Mouse (Mus musculus) forebrain, embryonic 16.5 days (tissue): ENCODE data around the gene Ak8. TPM values are rescaled to one million over a fixed set of nuclear protein-coding genes. Genes with fewer than 3 reads are reported as not detected.
A peak's percentile ranks its signal among the peaks of the same experiment; 100 is the strongest.

ENCODE experiments used
- ATAC-seq: fragments of 200-750 bp; cut with Nextera tagmentation; 2 replicates; pipeline ENCODE4 v1.8.0; 2017; ENCODE audit warnings: mild to moderate bottlenecking, moderate library complexity
- H3K27ac ChIP-seq: fragments of 300-500 bp; sonication (generic); 2 replicates; pipeline ENCODE4 v1.5.1; 2014; ENCODE audit warnings: low read length, control low read depth
- H3K27me3 ChIP-seq: fragments of 300-500 bp; sonication (generic); replicated peaks from 2 replicates; pipeline ENCODE4 v1.6.1; 2014; ENCODE audit warnings: low read length; ENCODE audit not compliant: control insufficient read depth, insufficient read depth
- H3K36me3 ChIP-seq: fragments of 300-500 bp; sonication (generic); 2 replicates; pipeline ENCODE4 v1.6.1; 2014; ENCODE audit not compliant: control insufficient read depth, insufficient read depth
- H3K4me1 ChIP-seq: fragments of 300-500 bp; sonication (generic); replicated peaks from 2 replicates; pipeline ENCODE4 v1.6.1; 2014; ENCODE audit warnings: low read length; ENCODE audit not compliant: control insufficient read depth, insufficient read depth
- H3K4me2 ChIP-seq: fragments of 300-500 bp; sonication (generic); 2 replicates; pipeline ENCODE4 v1.6.1; 2014; ENCODE audit warnings: mild to moderate bottlenecking, low read length, control low read depth
- H3K4me3 ChIP-seq: fragments of 300-500 bp; sonication (generic); replicated peaks from 2 replicates; pipeline ENCODE4 v1.5.1; 2014; ENCODE audit warnings: mild to moderate bottlenecking, low read length, control low read depth
- H3K9ac ChIP-seq: fragments of 300-500 bp; sonication (generic); replicated peaks from 2 replicates; pipeline ENCODE4 v1.6.1; 2014; ENCODE audit warnings: low read depth, low read length, control low read depth
- H3K9me3 ChIP-seq: fragments of 300-500 bp; sonication (generic); 2 replicates; pipeline ENCODE4 v1.6.1; 2016; ENCODE audit warnings: low read length; ENCODE audit not compliant: control insufficient read depth
- WGBS: fragments of 180-500 bp; shearing (Covaris S2); extraction: QIAGEN DNeasy Blood & Tissue Kit; methylation state at CpG from one replicate; pipeline ENCODE4 v1.1.7; 2014; 5-methylcytosine and 5-hydroxymethylcytosine counted together
- polyA plus RNA-seq: library from polyadenylated mRNA; unstranded; fragments of >200 nt; fragmentation: Nextera tagmentation; extraction: Ambion mirVana; gene quantifications from 2 replicates; pipeline ENCODE4 v1.2.1, GENCODE M21; 2015

Ak8 gene
- polyA plus RNA-seq, 1 experiment from 2014 or later = 1.0 TPM

- H3K9me3 ChIP-seq = no peaks in the 10 kb centered on the region
- no peak overlapping the region for H3K9ac ChIP-seq
- H3K4me3 ChIP-seq = no peak overlapping the region
- 80% methylated on average over 8 of the region's 8 CpGs for WGBS
- H3K27me3 ChIP-seq = no peaks in the 10 kb centered on the region
- no peak for ATAC-seq
- no peak overlapping the region for H3K4me2 ChIP-seq
- no peak overlapping the region for H3K27ac ChIP-seq
- H3K4me1 ChIP-seq = no peaks in the 10 kb centered on the region
- no peaks in the 10 kb centered on the region for H3K36me3 ChIP-seq
These were observed 13.1 kb downstream of the Ak8 start for GRCm38 (mm10) chr2:28713036-28713435.

GRCm38 (mm10) chr2:28722419-28722818 is 22.5 kb downstream of the Ak8 start:
- Histone ChIP-seq H3K4me3 (no peak overlapping the region), H3K9ac (no peak overlapping the region), H3K36me3 (no peaks in the 10 kb centered on the region), H3K27me3 (peaks cover 1% of the 10 kb centered on the region), H3K27ac (no peak overlapping the region), H3K4me2 (no peak overlapping the region), H3K4me1 (peaks cover 7% of the 10 kb centered on the region), H3K9me3 (no peaks in the 10 kb centered on the region)
- 90% methylated on average over 8 of the region's 8 CpGs for WGBS
- ATAC-seq = no peak

- Histone ChIP-seq H3K4me3 (no peak overlapping the region), H3K27ac (no peak overlapping the region), H3K9me3 (no peaks in the 10 kb centered on the region), H3K4me1 (peaks cover 16% of the 10 kb centered on the region), H3K27me3 (peaks cover 3% of the 10 kb centered on the region), H3K36me3 (no peaks in the 10 kb centered on the region), H3K4me2 (no peak overlapping the region), H3K9ac (no peak overlapping the region)
- no peak for ATAC-seq
- WGBS = 52% methylated on average over 8 of the region's 9 CpGs
These were observed 23.9 kb downstream of the Ak8 start for GRCm38 (mm10) chr2:28723912-28724311.

GRCm38 (mm10) chr2:28727786-28728404 is 27.9 kb downstream of the Ak8 start:
- Histone ChIP-seq H3K4me2 (no peak overlapping the region), H3K27ac (no peak overlapping the region), H3K36me3 (no peaks in the 10 kb centered on the region), H3K4me1 (peaks cover 10% of the 10 kb centered on the region), H3K9ac (0 out of 2 replicates have a peak overlapping the region, but pooled peaks have one; percentile 6), H3K4me3 (no peak overlapping the region), H3K9me3 (no peaks in the 10 kb centered on the region), H3K27me3 (peaks cover 3% of the 10 kb centered on the region; the same call in 1 of the 2 replicates)
- no peak for ATAC-seq
- WGBS = 13% methylated on average over 16 of the region's 16 CpGs

- no peaks in the 10 kb centered on the region for H3K9me3 ChIP-seq
- no peaks in the 10 kb centered on the region for H3K36me3 ChIP-seq
- ATAC-seq = no peak
- peaks cover 10% of the 10 kb centered on the region for H3K4me1 ChIP-seq
- H3K4me3 ChIP-seq = no peak overlapping the region
- H3K4me2 ChIP-seq = no peak overlapping the region
- H3K27ac ChIP-seq = peak overlapping the region; percentile 5
- H3K9ac ChIP-seq = no peak overlapping the region
- peaks cover 3% of the 10 kb centered on the region; the same call in 1 of the 2 replicates for H3K27me3 ChIP-seq
These were observed 30.7 kb downstream of the Ak8 start for GRCm38 (mm10) chr2:28730676-28731075.

- no peak overlapping the region for H3K4me3 ChIP-seq
- no peak overlapping the region for H3K4me2 ChIP-seq
- no peak overlapping the region for H3K27ac ChIP-seq
- no peaks in the 10 kb centered on the region for H3K36me3 ChIP-seq
- H3K9me3 ChIP-seq = no peaks in the 10 kb centered on the region
- no peak overlapping the region for H3K9ac ChIP-seq
- no peak for ATAC-seq
- H3K4me1 ChIP-seq = peaks cover 8% of the 10 kb centered on the region; the same call in 1 of the 2 replicates
- WGBS = 48% methylated on average over 5 of the region's 5 CpGs
- H3K27me3 ChIP-seq = 0 out of 2 replicates have a peak, but pooled peaks cover 4% of the 10 kb centered on the region
These were observed 37.1 kb downstream of the Ak8 start for GRCm38 (mm10) chr2:28737112-28737511.

- H3K9ac ChIP-seq = no peak overlapping the region
- peaks cover 8% of the 10 kb centered on the region; the same call in 1 of the 2 replicates for H3K4me1 ChIP-seq
- no peaks in the 10 kb centered on the region for H3K36me3 ChIP-seq
- 87% methylated on average over 5 of the region's 5 CpGs for WGBS
- H3K4me3 ChIP-seq = no peak overlapping the region
- H3K27me3 ChIP-seq = 0 out of 2 replicates have a peak, but pooled peaks cover 5% of the 10 kb centered on the region
- no peak overlapping the region for H3K27ac ChIP-seq
- H3K9me3 ChIP-seq = no peaks in the 10 kb centered on the region
- no peak for ATAC-seq
- no peak overlapping the region for H3K4me2 ChIP-seq
These were observed 40.2 kb downstream of the Ak8 start for GRCm38 (mm10) chr2:28740159-28740558.

- H3K27ac ChIP-seq = no peak overlapping the region
- H3K36me3 ChIP-seq = no peaks in the 10 kb centered on the region
- no peak overlapping the region for H3K4me2 ChIP-seq
- H3K4me1 ChIP-seq = peaks cover under 1% of the 10 kb centered on the region; the same call in 1 of the 2 replicates
- H3K27me3 ChIP-seq = 0 out of 2 replicates have a peak, but pooled peaks cover 5% of the 10 kb centered on the region
- H3K4me3 ChIP-seq = no peak overlapping the region
- no peaks in the 10 kb centered on the region for H3K9me3 ChIP-seq
- no peak overlapping the region for H3K9ac ChIP-seq
- 64% methylated on average over 8 of the region's 8 CpGs for WGBS
- no peak for ATAC-seq
These were observed 42.7 kb downstream of the Ak8 start for GRCm38 (mm10) chr2:28742701-28743100.

GRCm38 (mm10) chr2:28746682-28747332 is 46.8 kb downstream of the Ak8 start:
- no peak overlapping the region for H3K27ac ChIP-seq
- no peaks in the 10 kb centered on the region for H3K36me3 ChIP-seq
- no peak overlapping the region for H3K4me3 ChIP-seq
- 75% methylated on average over 15 of the region's 15 CpGs for WGBS
- H3K4me2 ChIP-seq = no peak overlapping the region
- H3K27me3 ChIP-seq = peaks cover 20% of the 10 kb centered on the region
- H3K9me3 ChIP-seq = no peaks in the 10 kb centered on the region
- no peak for ATAC-seq
- H3K4me1 ChIP-seq = peaks cover 11% of the 10 kb centered on the region
- H3K9ac ChIP-seq = no peak overlapping the region
